Mouse (Mus musculus): ENCODE measurements around the gene Relb.

Gene Relb

DNA sequence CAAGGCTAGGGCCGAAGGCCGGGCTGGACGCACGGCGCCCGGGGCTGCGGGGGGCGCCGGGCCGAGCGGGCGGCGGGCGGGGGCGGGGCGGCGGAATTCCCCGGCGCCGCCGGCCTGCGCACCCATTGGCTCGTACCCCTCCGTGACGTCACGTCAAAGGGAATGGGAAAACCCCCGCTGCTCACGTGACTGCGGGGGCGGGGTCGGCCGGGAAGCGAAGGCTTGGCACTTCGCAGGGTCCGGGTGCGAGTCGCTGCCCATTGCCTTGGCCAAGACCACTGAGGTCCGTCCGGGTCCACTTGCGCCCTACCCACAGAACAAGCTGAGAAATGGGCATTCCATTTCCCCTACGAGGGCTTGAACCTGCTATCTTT is at the start of gene Relb:
TSS of gene Relb (minus strand) at position 78 of the 374 bp plus-strand sequence.
- in situ Hi-C loops (cut with MseI, MboI), result no loop called here

DNA sequence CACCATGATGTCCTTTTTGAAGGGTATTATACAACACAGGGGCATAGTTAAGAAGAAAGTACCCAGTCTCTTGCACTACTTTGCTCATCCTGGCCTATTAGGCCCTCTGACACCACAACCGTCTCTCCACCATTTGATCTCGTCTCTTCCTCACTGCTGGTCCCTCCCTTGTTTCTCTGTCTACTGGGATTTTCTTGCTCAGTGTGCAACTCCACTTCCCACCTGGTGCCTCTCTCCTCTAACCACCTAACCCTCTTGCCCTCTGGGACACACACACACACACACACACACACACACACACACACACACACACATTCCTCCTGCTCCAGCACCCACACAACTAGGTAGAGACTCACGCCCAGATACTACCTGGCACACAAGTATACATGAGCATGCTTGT is 49.7 kb upstream of the Relb start:
- in situ Hi-C loops (cut with MseI, MboI), result no loop called here

DNA sequence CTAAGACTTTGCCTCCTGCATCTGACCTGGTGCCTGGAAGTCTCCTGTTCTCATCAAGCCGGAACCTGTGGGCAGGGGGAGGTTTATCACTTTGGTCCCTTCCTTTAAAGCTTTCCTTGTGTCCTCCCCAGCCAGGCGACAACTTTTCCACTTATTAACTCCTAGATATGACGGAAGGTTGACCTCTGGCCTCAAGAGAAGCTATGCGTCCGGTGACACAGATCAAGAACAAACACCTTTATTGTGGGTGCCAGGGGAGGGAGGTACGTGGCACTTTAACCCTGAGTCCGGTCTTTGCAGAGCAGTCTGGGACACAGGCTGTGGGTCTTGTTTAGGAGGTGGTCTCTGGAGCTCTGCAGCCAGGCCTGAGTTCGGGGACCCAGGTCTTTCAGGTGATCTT is 48.6 kb upstream of the Relb start, which contains the start of gene Apoc2:
TSS of gene Apoc2 (minus strand) at position 70 of the 400 bp plus-strand sequence.
- in situ Hi-C loops (cut with MseI, MboI), result no loop called here

DNA sequence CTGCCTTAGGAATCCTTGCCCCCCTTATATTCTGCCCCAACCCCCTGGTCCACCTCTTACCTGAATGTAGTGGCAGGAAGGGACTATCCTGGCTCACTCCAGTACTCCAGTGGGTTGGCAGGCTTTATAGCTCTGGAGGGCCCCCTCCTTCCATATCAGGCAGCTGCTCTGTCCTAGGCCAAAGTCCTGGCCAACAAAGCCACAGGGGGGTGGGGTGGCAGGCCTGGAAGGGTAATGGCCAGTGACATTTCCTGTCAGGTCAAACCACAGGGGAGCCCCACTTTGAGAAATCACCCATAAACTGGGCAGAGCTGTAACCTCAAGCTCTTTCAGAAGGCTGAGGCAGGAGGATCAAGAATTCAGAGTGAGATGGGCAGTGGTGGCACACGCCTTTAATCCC is 47.4 kb upstream of the Relb start:
- in situ Hi-C loops (cut with MseI, MboI), result no loop called here

DNA sequence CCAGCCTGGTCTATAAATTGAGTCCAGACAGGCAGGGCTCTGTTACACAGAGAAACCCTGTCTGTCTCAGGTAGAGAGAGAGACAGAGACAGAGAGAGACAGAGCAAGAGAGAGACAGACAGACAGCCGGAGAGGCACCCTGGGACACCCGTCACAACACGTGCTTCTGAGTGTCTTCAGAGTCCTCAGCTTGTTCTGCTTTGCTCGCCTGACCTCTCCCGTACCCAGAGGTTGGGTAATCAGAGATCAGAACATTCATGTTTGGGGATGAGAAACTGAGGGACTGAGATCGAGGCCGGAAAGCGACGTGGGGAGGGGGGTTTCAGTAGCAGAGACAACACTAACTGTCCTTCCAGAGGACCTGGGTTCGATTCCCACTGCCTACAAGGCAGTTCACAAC is 46.6 kb upstream of the Relb start:
- in situ Hi-C loops (cut with MseI, MboI), result no loop called here

DNA sequence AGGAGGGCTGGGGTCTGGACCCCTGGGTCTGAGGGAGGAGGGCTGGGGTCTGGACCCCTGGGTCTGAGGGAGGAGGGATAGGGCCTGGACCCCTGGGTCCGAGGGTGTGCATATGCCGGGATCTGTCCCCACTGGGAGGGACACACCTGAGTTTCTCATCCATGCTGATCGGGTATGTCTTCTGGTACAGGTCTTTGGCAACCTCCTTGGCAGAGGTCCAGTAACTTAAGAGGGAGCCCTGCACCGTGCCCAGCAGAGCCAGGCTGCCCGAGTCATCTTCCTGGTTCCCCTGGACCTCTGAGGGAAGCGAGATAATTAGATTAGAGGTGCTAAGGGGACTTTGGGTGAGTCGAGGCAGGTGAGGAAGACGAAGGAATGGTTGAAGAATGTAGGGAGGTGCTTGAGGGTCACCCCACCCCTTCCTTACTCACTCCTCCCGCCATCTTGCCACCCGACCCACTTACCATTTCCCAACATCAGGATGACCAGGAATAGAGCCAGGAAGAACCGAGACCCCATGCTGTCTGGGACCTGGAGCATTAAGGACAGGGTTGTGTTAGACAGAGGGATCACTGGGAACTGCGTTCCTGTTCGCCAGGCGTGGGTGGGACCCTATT is 44.0 kb upstream of the Relb start:
- in situ Hi-C loops (cut with MseI, MboI), result no loop called here

DNA sequence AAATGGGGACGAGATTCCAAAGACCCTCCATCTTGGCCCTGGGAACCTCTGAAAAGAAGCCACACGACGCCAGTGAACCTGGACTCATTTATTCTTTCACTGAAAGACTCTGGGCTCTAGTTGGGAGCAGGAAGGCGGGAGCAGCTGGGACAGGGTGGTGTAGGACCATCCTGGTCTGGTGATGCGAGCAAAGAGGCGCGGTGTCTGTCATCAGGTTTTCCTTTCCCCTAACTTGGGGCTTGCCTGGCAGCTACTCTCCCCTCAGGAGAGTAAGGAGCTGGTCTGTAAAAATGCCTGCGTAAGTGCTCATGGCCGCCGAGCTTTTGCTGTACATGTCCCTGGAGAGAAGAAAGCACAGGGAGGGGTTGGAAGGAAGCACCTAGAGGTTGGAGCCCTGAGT is 42.3 kb upstream of the Relb start:
- in situ Hi-C loops (cut with MseI, MboI), result no loop called here

DNA sequence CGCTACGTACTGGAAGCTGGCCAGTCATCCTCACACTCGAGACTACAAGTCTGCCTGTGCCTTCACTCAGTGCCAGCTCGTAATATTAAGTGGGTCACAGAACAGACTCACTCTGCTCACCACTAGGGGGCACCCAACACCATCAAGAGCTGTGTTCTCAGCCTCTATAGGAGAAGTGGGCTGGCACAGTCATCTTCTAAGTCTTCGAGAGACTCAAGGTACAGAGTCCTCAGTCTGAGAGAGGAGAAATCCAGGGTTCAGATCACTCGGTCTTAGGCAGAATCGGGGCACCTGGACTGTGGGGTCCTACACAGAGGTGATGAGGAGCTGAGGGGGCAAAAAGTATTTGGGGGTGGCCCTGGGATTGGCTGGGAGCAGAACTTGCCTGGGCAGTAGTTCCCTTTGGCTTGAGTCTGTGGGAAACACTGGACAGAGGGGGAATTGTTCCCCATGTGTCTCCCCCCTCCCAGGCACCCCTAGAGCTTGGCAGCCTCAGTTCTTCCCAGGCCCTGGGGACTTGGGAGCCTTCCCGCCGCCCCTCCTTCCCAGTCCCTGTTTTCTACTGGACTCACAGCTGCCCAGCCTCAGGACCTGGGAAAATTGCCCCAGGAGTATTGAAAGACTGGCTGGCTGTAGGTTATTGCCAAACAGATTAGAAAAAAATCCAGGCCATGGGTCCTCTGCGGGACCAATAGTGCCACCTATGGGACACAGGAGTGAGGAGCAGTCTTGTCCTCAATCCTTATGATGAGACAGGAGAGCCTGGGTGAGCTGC is 39.9 kb upstream of the Relb start:
- in situ Hi-C loops (cut with MseI, MboI), result loop anchor here in 1 of 2 experiments (5.0 kb wide), 1 partner anchor 33 kb away; no protein-coding TSS in a partner anchor

DNA sequence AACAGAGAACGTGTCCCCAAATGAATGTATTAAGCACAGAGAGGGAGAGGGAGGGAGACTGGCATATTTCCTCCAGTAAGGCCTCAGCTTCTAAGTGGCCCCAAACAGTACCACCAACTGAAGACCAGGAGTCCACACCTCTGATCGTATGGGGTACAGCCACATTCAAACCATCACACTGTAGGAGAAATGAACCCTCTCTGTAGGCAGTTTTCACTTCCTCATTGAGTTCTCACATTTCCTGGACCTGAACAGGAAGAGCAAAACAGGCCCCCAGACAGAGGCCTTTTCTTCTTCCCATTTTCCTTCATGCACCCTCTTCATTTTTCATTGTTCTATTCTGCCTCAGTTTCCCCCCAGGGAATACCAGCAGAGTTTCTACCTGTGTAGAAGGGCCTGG is 38.2 kb upstream of the Relb start:
- in situ Hi-C loops (cut with MseI, MboI), result loop anchor here in 1 of 2 experiments (5.0 kb wide), 1 partner anchor 35 kb away; no protein-coding TSS in a partner anchor

DNA sequence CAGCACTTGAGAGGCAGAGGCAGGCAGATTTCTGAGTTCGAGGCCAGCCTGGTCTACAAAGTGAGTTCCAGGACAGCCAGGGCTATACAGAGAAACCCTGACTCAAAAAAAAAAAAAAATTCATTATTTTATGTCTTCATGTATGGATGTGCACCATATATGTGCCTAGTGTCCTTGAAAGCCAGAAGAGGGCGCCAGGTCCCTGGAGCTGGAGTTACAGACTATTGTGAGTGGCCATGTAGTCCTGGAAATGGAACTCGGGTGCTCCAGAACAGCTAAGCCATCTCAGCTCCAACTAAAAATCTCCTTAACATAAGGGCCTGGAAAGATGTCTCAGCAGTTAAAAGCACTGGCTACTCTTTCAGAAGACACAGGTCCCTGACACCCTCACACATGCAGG is 37.5 kb upstream of the Relb start:
- in situ Hi-C loops (cut with MseI, MboI), result loop anchor here in 1 of 2 experiments (5.0 kb wide), 1 partner anchor 36 kb away; no protein-coding TSS in a partner anchor

DNA sequence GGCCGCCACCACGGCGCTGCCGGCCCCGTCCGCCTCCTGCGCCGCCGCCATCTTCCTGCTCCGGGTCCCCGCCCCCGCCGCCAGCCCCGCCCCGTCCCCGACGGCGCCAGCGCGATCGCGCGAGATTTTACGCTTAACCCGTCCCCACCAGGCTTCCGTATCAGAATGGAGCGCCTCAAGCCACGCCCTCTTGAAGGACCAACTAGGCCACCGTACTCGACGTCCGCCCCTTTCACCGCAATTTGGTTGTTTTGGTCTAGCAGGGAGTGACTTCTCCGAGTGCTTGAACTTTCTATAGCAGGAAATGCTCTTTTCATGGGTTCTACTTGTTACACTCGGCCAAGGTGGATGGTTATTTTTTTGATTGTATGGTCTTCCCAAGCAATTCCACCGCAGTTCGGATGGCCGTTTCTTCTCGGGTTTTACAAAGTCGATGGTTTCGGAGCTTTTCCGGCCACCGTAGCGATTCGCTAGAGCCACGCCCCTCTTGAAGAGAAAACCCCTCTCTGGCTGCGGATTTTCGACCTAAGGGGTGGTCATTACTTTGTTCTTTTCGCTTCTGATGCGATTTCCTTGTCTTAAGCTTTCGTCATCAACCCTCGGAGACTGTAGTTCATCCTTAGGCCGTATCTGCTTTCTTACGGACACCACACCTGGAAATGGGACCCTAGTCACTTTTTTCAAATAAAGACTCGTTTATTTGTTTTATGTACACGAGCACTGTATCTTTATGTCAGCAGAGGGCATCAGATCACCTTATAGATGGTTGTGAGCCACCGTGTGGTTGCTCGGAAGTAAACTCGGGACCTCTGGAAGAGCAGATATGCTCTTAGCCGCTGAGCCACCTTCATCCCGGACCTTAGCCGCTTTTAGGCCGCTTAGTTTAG is 36.0 kb upstream of the Relb start, which contains the start of gene Clptm1:
TSS of gene Clptm1 (minus strand) at position 79 of the 887 bp plus-strand sequence.
- in situ Hi-C loops (cut with MseI, MboI), result loop anchor here in 1 of 2 experiments (5.0 kb wide), 1 partner anchor 37 kb away; no protein-coding TSS in a partner anchor

DNA sequence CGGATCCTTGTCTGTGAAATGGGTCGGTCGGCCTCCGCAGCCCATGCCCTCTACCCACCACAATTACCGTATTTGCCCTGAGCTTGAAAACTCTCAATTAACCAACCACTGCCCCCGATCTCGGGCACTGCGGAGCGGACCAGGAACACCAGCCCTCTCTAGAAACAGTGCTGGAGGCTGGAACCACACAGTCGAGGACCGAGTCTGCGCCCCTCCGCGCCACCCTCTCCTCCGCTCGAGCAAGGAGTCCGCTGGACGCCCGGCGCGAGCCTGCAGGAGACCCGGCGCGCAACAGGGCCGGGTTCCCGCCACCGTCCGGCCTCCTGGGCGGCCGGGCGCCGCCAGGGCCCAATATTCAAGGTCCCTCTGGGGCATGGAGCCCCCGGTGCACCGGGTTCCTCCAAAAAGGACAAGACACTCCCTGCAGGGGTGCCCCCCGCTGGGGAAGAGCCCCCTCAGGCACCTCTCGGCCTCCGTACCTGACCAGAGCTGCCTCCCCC is 35.3 kb upstream of the Relb start:
- in situ Hi-C loops (cut with MseI, MboI), result no loop called here

DNA sequence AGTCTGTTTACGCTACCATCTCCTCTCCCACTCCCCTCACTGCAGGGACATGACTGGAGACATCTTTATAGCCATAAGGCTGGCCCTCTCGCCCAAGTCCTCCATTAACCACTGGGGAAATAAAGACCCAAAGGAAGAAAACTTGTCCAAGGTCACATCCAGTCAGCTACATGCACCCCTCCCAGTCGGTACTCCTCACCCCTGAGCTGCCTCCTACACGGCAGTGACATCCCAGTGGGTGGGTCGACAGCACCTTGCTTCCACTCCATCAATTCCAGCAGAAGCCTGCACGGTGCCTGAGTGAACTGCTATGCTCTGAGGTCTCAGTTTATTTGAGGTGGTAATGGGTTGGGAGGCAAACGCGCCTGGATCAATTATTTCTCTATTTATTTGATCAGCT is 34.7 kb upstream of the Relb start:
- in situ Hi-C loops (cut with MseI, MboI), result no loop called here

DNA sequence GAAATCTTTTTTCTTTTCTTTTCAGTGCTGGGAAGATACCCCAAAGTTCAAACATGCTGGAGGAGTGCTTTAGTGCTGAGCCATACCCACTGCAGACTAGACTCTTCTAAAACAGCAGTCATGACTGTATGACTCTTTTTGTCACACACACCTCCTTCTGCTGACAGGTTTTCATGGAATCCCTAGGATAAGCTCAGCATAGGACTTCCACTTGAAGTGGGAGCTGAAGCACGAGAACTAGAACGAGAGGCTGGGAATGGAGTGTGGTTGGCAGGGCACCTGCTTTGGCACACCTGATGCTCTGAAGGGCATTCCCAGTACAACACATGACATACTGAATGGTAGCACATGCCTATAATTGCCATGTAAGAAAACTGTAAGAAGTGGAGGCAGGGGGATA is 23.4 kb upstream of the Relb start:
- in situ Hi-C loops (cut with MseI, MboI), result no loop called here

DNA sequence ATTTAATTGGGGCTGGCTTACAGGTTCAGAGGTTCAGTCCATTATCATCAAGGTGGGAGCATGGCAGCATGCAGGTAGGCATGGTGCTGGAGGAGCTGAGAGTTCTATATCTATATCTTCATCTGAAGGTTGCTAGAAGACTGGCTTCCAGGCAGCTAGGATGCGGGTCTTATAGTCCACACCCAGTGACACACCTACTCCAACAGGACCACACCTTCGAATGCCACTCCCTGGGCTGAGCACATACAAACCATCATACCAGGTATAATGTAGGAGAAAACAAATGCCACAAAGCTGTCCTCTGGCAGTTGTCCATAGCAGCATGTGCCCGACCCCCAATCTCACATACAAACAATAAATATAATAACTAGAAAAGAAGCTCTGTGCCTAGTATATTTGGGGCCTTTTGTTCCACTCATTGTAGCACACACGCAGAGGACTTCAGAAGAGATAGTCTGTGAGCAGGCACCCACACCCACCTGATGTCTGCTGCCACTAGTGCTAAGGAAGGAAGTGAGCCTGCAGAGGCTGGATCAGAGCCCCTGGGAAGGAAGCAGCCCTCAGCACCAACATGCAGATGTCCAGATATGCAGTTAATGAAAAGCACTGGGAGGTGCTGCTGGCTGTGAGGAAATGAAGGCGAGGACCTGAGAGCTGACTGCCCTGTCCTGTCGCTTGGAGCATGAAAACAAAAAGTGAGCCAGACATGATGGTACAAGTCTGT is 22.0 kb upstream of the Relb start:
- in situ Hi-C loops (cut with MseI, MboI), result no loop called here

DNA sequence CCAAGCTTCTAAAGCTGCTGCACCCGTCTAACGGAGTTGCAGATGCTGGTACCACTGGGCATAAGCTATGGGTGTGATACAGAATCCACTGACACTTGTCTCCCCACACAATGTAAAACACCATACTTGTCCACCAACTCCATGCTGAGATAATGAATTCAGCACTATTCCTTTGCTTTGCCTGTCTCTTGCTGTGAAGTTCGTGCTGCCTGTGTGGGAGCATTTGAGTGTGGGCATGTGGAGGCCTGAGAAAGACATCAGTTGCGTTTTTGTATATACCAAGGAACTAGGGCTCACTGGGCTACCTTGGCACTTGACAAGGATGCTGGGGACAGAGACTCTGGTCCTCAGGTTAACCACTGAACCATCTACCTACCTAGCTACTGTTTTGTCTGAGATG is 12.0 kb upstream of the Relb start:
- in situ Hi-C loops (cut with MseI, MboI), result no loop called here

DNA sequence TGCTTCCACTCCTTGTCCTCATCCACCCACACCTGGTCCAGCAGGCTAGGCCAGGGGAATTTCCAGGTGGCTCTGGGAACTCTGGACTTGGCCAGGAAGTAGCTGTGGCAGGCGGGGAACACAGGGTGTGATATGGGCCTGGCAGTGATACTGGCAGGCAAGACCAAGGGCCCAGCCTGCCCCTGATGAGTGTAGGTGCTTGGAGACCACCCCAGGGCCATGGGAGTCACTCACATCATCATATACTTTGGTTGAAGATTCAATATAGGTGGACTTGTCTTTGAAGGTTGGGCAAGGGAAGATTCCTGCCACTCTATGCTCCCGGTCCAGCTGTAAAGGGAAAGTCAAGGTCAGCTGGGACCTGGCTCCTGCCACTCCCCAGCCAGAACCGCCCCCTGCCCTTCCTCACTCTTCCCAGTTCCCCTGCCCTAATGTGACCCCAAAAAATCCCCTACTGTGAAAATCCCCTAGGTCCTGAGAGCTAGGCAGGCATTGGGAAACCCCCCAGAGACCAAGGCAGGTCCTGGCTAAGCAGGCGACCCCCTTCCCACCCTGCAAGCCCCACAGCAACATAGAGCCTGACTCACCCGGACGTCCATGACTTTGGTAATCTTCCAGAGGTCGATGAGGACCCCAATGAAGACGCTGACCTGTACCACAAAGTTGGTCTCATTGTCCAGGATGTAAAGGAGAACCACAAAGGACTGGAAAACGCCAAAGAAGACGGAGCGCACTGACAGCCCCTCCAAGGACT is 6.0 kb upstream of the Relb start:
- in situ Hi-C loops (cut with MseI, MboI), result no loop called here

DNA sequence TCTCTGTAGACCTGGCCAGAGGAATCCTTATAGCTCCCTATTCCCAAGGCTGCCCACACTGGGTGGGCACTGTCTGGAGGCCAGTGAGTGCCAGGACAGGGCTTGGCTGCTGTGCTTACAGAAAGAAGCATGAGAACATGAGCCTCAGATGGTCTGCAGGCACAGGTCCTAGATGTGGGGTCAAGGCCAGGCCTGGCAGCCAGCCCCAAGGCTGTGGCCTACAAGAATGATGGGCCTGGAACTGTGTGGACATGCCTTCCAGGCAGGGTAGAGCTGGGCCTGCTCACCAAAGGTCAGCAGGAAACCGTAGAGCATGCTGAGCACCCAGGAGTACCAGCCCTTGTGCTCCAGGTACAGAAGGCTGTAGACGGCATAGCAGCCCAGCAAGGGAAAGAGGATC is 5.4 kb upstream of the Relb start:
- in situ Hi-C loops (cut with MseI, MboI), result no loop called here

DNA sequence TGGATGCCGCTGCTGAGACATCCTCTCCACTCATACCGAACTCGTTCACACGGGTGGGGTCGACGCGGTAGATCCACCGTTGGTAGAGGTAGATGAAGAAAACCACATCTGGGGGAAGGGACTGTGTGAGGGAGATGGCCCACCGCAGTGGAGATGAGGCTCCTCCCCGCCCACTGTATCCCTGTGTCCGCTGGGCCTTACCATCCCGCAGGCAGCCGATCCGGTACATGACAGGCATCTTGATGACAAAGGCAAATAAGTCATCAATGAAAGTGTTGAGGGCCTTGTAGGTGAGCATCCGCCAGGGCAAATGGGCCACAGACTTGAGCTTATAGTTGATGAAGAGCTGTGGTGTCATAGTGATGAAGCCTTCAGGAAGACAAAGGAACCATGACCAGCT is 4.6 kb upstream of the Relb start:
- in situ Hi-C loops (cut with MseI, MboI), result no loop called here

DNA sequence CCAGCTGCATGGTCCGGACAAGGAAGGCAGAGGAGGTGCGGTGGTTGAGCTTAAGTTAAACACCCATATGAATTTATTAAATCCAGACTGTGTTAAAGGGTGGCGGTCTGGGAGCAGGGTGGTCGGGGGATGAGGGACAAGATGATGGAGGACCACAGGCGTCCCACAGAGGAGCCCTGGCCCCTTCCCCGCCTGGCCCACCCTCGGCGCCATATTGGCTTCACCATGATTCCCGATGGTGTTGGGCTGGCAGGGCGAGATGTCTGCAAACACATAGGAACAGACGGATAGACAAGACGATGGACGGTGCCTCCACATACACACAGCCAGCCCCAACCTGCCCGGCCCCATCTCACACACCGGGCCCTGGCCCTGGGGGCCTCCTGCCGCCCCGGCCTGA is 4.0 kb upstream of the Relb start:
- in situ Hi-C loops (cut with MseI, MboI), result no loop called here

Data from mouse trophoblast stem cell (cell line).